Mouse (Mus musculus) lung, embryonic 14.5 days (tissue): ENCODE measurements at regions not wholly inside any gene's neighbourhood (a gene's known extent, or its start where the extent isn't known, plus 50 kb on each side); places are given as distances from the start of the nearest gene placed in this dataset.

Experiments used
- ATAC-seq: fragments of 200-750 bp; cut with Nextera tagmentation; 2 replicates; pipeline ENCODE4 v1.8.0; 2017; ENCODE audit warnings: mild to moderate bottlenecking, moderate TSS enrichment, moderate library complexity; ENCODE audit not compliant: insufficient read depth
- DNase-seq: peaks from one replicate; pipeline ENCODE4 v3.0.0-alpha.2; 2015
- H3K27ac ChIP-seq: fragments of 300-500 bp; sonication (generic); 2 replicates; pipeline ENCODE4 v1.5.1; 2014; ENCODE audit warnings: low read depth, mild to moderate bottlenecking, moderate library complexity
- H3K27me3 ChIP-seq: fragments of 300-500 bp; sonication (generic); 2 replicates; pipeline ENCODE4 v1.6.1; 2014; ENCODE audit warnings: low read length, control low read depth; ENCODE audit not compliant: insufficient read depth
- H3K36me3 ChIP-seq: fragments of 300-500 bp; sonication (generic); 2 replicates; pipeline ENCODE4 v1.6.1; 2014; ENCODE audit warnings: control low read depth; ENCODE audit not compliant: insufficient read depth
- H3K4me1 ChIP-seq: fragments of 300-500 bp; sonication (generic); 2 replicates; pipeline ENCODE4 v1.6.1; 2014; ENCODE audit warnings: antibody characterized with exemption, control low read depth; ENCODE audit not compliant: insufficient read depth
- H3K4me2 ChIP-seq: fragments of 300-500 bp; sonication (generic); 2 replicates; pipeline ENCODE4 v1.6.1; 2014; ENCODE audit warnings: mild to moderate bottlenecking
- H3K4me3 ChIP-seq: fragments of 300-500 bp; sonication (generic); 2 replicates; pipeline ENCODE4 v1.5.1; 2014; ENCODE audit warnings: low read depth, low read length
- H3K9ac ChIP-seq: fragments of 300-500 bp; sonication (generic); 2 replicates; pipeline ENCODE4 v1.6.1; 2014
- H3K9me3 ChIP-seq: fragments of 300-500 bp; sonication (generic); 2 replicates; pipeline ENCODE4 v1.6.1; 2016; ENCODE audit warnings: low read depth, low read length, control low read depth
- CTCF ChIP-seq: IDR thresholded peaks from 2 replicates; pipeline ENCODE4 v1.5.1; 2016; ENCODE audit warnings: antibody characterized with exemption, low read depth
- WGBS: fragments of 180-500 bp; shearing (Covaris S2); extraction: QIAGEN DNeasy Blood & Tissue Kit; methylation state at CpG from one replicate; pipeline ENCODE4 v1.1.7; 2014; 5-methylcytosine and 5-hydroxymethylcytosine counted together

- WGBS, result 73% methylated on average over 1 of the region's 1 CpGs
- DNase-seq (no peak), ATAC-seq (no peak)
- Histone ChIP-seq H3K36me3 (no peaks in the 10 kb centered on the region), H3K27ac (no peak overlapping the region), H3K4me1 (no peaks in the 10 kb centered on the region), H3K9ac (no peak overlapping the region), H3K9me3 (no peaks in the 10 kb centered on the region), H3K4me3 (no peak overlapping the region), H3K4me2 (no peak overlapping the region), H3K27me3 (no peaks in the 10 kb centered on the region)
- no peak for TF ChIP-seq CTCF
These were observed 154.1 kb upstream of the Hs3st1 start for GRCm38 (mm10) chr5:39909369-39909768.

DNA sequence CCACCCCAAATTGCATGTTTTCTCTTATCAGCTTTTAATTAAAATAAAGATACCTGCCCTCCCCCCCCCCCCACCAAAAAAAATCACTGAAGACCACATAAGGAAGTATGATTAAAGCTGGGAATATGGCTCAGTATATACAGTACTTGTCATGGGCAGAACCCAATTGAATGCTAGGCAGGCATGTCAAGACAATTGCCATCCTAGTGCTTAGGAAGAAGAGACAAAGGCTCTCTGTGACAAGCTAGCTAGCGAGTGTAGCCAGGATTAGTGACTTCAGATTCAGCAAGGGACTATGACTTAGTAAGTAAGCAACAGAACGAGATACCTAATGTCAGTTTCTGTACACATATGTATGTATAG, 116.4 kb upstream of the Hs3st1 start:
- H3K4me2 ChIP-seq, result no peak overlapping the region
- no peak for TF ChIP-seq CTCF
- no peaks in the 10 kb centered on the region for H3K9me3 ChIP-seq
- no peaks in the 10 kb centered on the region for H3K36me3 ChIP-seq
- no peaks in the 10 kb centered on the region for H3K4me1 ChIP-seq
- no peak for DNase-seq
- H3K27ac ChIP-seq, result no peak overlapping the region
- no peaks in the 10 kb centered on the region for H3K27me3 ChIP-seq
- no peak for ATAC-seq
- WGBS, result 75% methylated on average over 2 of the region's 2 CpGs
- H3K9ac ChIP-seq, result no peak overlapping the region
- H3K4me3 ChIP-seq, result no peak overlapping the region

DNA sequence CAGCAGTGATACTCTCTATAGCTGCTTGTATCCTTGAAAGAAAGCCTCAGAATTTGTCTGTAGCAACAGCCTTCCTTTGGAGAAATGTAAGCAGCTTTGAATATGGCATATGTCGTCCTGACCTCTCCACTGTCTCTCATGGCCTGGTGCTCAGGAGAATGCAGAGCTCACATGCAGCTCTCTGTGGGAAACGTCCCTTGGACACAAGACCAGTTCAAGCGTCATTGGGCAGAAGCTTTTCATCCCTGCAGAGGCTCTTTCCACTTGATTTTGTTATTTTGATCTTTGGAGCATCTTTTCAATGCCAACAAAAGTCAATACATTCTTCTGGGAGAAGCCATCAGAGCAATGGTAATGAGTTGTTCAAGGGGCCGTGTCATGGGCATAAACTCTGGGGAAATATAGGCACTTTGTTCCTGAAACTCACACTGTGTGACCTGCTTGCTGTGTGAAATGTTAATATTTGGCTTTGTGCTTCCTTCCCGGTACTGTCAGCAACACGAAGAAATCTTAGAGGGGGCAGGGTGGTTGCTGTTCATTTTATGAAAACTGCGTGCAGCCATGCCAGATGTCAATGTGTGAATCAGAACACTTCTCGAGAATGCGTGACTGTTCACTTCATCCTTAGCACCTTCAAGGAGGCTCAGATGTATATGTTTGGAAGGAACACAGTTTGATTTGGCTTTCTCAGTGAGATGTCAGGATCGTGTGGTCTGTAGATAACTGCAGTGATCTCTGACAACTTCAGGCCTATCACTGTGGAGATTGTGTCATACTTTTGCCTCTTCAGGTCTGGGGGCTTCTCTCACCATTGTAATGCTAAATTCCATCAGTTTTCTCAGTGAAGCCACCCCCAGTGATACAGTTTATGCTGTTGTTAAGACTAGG, 115.8 kb upstream of the Hs3st1 start:
- no peak overlapping the region for H3K4me3 ChIP-seq
- DNase-seq (peak; percentile 16), ATAC-seq (no peak)
- no peaks in the 10 kb centered on the region for H3K4me1 ChIP-seq
- H3K36me3 ChIP-seq, result no peaks in the 10 kb centered on the region
- 60% methylated on average over 10 of the region's 10 CpGs for WGBS
- H3K9me3 ChIP-seq, result no peaks in the 10 kb centered on the region
- H3K9ac ChIP-seq, result no peak overlapping the region
- no peak for TF ChIP-seq CTCF
- H3K4me2 ChIP-seq, result no peak overlapping the region
- no peak overlapping the region for H3K27ac ChIP-seq
- H3K27me3 ChIP-seq, result no peaks in the 10 kb centered on the region

DNA sequence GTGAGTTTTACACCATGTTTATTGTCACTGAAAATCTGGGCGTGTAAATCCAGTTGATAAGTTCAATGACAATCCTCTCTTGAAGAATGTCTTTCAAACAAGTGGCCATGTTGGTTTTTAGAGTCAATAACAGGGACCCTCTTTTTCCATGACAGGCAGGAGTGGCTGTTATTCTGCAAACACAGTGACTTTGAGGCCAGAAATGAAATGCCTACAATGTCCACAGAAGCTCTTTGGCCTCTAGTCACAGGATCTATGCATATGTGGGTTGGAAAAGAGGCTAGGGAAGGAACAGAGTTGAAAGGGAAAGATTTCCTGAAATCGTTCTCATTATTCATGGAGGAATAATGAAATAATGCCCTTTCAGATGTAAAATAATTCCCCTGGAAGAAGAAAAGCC, 101.9 kb upstream of the Hs3st1 start:
- Histone ChIP-seq H3K9me3 (no peaks in the 10 kb centered on the region), H3K4me3 (no peak overlapping the region), H3K4me1 (no peaks in the 10 kb centered on the region), H3K4me2 (no peak overlapping the region), H3K27me3 (no peaks in the 10 kb centered on the region), H3K36me3 (no peaks in the 10 kb centered on the region), H3K27ac (no peak overlapping the region), H3K9ac (no peak overlapping the region)
- WGBS, result 59% methylated on average over 2 of the region's 2 CpGs
- no peak for TF ChIP-seq CTCF
- ATAC-seq (no peak), DNase-seq (no peak)

DNA sequence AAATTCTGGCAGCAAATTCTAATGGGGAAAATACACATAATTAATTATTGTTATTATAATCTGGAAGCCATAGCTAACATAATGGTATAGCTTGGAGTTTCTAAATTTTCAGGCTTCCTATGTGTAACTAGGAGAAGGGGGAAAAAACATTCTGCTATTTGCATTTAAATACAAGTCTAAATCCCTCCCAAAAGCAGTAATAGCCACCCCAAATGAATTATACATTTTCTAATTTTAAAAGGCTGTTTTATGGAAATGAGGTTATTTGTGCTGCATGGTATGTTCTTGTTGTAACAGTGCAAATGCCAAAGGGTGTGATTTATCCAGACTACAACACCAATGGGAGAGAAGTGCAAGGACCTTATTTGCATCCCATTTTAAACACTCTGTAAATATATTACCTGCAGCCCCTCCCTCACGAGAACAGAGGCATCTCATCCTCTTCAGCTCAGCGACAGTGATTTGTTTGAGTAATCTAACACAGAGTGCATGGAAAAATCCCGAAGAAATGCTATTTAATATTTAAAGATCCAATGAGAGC, 101.4 kb upstream of the Hs3st1 start:
- TF ChIP-seq CTCF, result no peak
- ATAC-seq (no peak), DNase-seq (no peak)
- Histone ChIP-seq H3K4me1 (no peaks in the 10 kb centered on the region), H3K9me3 (no peaks in the 10 kb centered on the region), H3K27ac (no peak overlapping the region), H3K4me3 (no peak overlapping the region), H3K4me2 (no peak overlapping the region), H3K36me3 (no peaks in the 10 kb centered on the region), H3K27me3 (no peaks in the 10 kb centered on the region), H3K9ac (no peak overlapping the region)
- 54% methylated on average over 3 of the region's 3 CpGs for WGBS

- H3K4me1 ChIP-seq, result no peaks in the 10 kb centered on the region
- no peak overlapping the region for H3K4me3 ChIP-seq
- no peak overlapping the region for H3K4me2 ChIP-seq
- no peak overlapping the region for H3K9ac ChIP-seq
- H3K27me3 ChIP-seq, result no peaks in the 10 kb centered on the region
- DNase-seq, result peak; percentile 10
- H3K9me3 ChIP-seq, result no peaks in the 10 kb centered on the region
- 0 out of 2 replicates have a peak overlapping the region, but pooled peaks have one; percentile 13 for H3K27ac ChIP-seq
- WGBS, result 57% methylated on average over 7 of the region's 7 CpGs
- ATAC-seq, result peak; percentile 69
- H3K36me3 ChIP-seq, result no peaks in the 10 kb centered on the region
- no peak for TF ChIP-seq CTCF
These were observed 100.7 kb upstream of the Hs3st1 start for GRCm38 (mm10) chr5:39855685-39856615.

DNA sequence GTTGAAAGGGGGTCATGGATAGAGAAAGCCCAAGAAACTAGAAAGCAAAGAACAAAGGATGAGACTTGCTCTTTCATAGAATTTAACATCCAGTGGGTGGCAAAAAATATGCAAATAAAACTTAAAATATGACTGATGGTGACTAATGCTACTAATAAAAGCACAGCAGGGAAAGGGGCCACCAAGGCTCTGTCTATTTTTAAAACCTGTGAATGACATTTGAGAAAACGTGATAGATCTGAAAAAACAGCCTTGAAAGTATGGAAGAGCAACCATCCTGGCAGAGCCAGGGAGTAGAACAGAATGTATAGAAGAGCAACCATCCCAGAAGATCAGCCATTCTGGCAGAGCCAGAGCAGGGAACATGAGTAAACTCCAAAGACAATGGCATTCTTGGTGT, 91.9 kb upstream of the Hs3st1 start:
- no peak overlapping the region for H3K9ac ChIP-seq
- no peaks in the 10 kb centered on the region for H3K36me3 ChIP-seq
- H3K4me3 ChIP-seq, result no peak overlapping the region
- DNase-seq, result no peak
- 45% methylated on average over 1 of the region's 1 CpGs for WGBS
- no peaks in the 10 kb centered on the region for H3K9me3 ChIP-seq
- no peak for TF ChIP-seq CTCF
- no peaks in the 10 kb centered on the region for H3K27me3 ChIP-seq
- no peak overlapping the region for H3K27ac ChIP-seq
- ATAC-seq, result no peak
- no peak overlapping the region for H3K4me2 ChIP-seq
- no peaks in the 10 kb centered on the region for H3K4me1 ChIP-seq
